Mouse (Mus musculus): Measurements from ENCODE around the gene Tmem120a. TPM values are rescaled to one million over a fixed set of nuclear protein-coding genes. Genes with fewer than 3 reads are reported as not detected.

Gene Tmem120a
- total RNA-seq, 2 experiments from 2014 or later = 11.9 to 15.8 TPM

GRCm38 (mm10) chr5:135734057-135734680 is 10.1 kb downstream of the Tmem120a start:
- DNase-seq (ENCODE audit: low spot score in 2 of 2) = no peak

GRCm38 (mm10) chr5:135733071-135733470 is 11.2 kb downstream of the Tmem120a start:
- no peak for DNase-seq (ENCODE audit: low spot score in 2 of 2)

- DNase-seq (ENCODE audit: low spot score in 2 of 2) = no peak
Observed at GRCm38 (mm10) chr5:135731322-135731721, 12.9 kb downstream of the Tmem120a start.

- no peak for DNase-seq (ENCODE audit: low spot score in 2 of 2)
Observed at GRCm38 (mm10) chr5:135730916-135731315, 13.3 kb downstream of the Tmem120a start.

- DNase-seq (ENCODE audit: low spot score in 2 of 2) = no peak
Observed at GRCm38 (mm10) chr5:135730278-135730677, 14.0 kb downstream of the Tmem120a start.

GRCm38 (mm10) chr5:135729351-135729750 is 14.9 kb downstream of the Tmem120a start:
- DNase-seq (ENCODE audit: low spot score in 2 of 2) = no peak

- no peak for DNase-seq (ENCODE audit: low spot score in 2 of 2)
Observed at GRCm38 (mm10) chr5:135728361-135728760, 15.9 kb downstream of the Tmem120a start.

- no peak for DNase-seq (ENCODE audit: low spot score in 2 of 2)
Observed at GRCm38 (mm10) chr5:135727871-135728270, 16.4 kb downstream of the Tmem120a start.

GRCm38 (mm10) chr5:135726641-135727346 is 17.5 kb downstream of the Tmem120a start:
- DNase-seq (ENCODE audit: low spot score in 2 of 2) = no peak

GRCm38 (mm10) chr5:135725991-135726390 is 18.3 kb downstream of the Tmem120a start:
- no peak for DNase-seq (ENCODE audit: low spot score in 2 of 2)

- DNase-seq (ENCODE audit: low spot score in 2 of 2) = peak in 1 of 2 experiments; percentile 41
Observed at GRCm38 (mm10) chr5:135725391-135725841, 18.8 kb downstream of the Tmem120a start.

- no peak for DNase-seq (ENCODE audit: low spot score in 2 of 2)
Observed at GRCm38 (mm10) chr5:135724536-135725322, 19.5 kb downstream of the Tmem120a start.

GRCm38 (mm10) chr5:135723165-135723751 is 21.0 kb downstream of the Tmem120a start:
- DNase-seq (ENCODE audit: low spot score in 2 of 2) = no peak

- peak in 1 of 2 experiments; percentile 72 for DNase-seq (ENCODE audit: low spot score in 2 of 2)
Observed at GRCm38 (mm10) chr5:135722121-135722520, 22.1 kb downstream of the Tmem120a start.

GRCm38 (mm10) chr5:135721076-135721475 is 23.2 kb downstream of the Tmem120a start:
- DNase-seq (ENCODE audit: low spot score in 2 of 2) = no peak

GRCm38 (mm10) chr5:135720121-135720520 is 24.1 kb downstream of the Tmem120a start:
- DNase-seq (ENCODE audit: low spot score in 2 of 2) = no peak

GRCm38 (mm10) chr5:135719586-135720120 is 24.6 kb downstream of the Tmem120a start:
- no peak for DNase-seq (ENCODE audit: low spot score in 2 of 2)

- DNase-seq (ENCODE audit: low spot score in 2 of 2) = no peak
Observed at GRCm38 (mm10) chr5:135715624-135716023, 28.6 kb downstream of the Tmem120a start.

- DNase-seq (ENCODE audit: low spot score in 2 of 2) = peak in 1 of 2 experiments; percentile 50
Observed at GRCm38 (mm10) chr5:135713441-135714218, 30.6 kb downstream of the Tmem120a start.

GRCm38 (mm10) chr5:135712803-135713202 is 31.4 kb downstream of the Tmem120a start:
- no peak for DNase-seq (ENCODE audit: low spot score in 2 of 2)

Data from gastrocnemius, postnatal 4 days (tissue).